Mouse (Mus musculus): ENCODE data around the gene Htra2.

The Htra2 gene

DNA sequence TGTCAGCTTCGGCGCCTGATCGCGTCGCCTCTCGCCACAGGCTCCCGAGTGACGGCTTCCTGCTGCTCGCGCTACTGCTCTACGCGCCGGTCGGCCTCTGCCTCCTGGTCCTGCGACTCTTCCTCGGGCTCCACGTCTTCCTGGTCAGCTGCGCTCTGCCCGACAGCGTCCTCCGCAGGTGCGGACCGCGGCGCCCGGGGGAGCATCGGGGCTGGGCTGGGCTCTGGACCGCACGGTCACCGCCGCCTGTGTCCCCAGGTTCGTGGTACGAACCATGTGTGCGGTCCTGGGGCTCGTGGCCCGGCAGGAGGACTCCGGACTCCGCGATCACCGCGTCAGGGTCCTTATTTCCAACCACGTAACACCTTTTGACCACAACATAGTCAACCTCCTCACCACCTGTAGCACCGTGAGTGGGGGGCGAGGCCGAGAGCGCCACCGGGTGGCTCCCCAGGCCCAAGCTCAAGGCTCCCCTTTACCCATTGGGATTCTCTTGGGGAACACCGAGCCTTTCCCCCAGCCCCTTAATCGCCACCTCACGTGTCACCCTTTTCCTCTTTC, at the start of gene Htra2:
TSS of gene Htra2 (minus strand) at position 403 of the 561 bp plus-strand sequence.
- DNase-seq (ENCODE audit: extremely low read depth, low read depth), result no peak

- no peak for DNase-seq (ENCODE audit: extremely low read depth, low read depth)
Observed at GRCm38 (mm10) chr6:83104158-83104557, 49.1 kb upstream of the Htra2 start.

DNA sequence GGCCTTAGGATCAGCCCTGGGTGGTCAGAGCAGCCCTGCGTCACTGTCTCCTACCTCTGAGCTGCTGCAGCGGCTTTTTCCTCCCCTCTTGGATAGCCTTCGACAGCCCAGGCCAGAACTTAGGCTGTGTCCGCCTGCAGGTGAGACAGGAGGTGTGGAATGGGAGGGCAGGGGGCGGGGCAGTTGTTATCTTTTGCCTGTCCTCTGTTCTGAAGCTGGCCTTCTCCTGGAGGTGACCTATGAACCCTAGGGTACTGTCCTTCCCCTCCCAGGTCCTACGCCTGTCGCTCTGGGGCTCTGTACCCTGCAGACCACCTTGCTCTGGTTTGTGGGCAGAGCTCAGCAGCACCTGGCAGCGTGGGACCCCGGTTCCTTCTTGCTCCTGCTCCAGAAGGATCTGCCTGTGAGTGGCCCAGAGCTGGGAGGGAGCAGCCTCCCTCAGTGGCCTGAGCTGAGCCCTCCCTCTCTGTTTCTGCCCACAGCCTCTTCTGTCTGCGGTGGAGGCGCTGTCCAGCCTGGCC, 48.1 kb upstream of the Htra2 start:
- no peak for DNase-seq (ENCODE audit: extremely low read depth, low read depth)

DNA sequence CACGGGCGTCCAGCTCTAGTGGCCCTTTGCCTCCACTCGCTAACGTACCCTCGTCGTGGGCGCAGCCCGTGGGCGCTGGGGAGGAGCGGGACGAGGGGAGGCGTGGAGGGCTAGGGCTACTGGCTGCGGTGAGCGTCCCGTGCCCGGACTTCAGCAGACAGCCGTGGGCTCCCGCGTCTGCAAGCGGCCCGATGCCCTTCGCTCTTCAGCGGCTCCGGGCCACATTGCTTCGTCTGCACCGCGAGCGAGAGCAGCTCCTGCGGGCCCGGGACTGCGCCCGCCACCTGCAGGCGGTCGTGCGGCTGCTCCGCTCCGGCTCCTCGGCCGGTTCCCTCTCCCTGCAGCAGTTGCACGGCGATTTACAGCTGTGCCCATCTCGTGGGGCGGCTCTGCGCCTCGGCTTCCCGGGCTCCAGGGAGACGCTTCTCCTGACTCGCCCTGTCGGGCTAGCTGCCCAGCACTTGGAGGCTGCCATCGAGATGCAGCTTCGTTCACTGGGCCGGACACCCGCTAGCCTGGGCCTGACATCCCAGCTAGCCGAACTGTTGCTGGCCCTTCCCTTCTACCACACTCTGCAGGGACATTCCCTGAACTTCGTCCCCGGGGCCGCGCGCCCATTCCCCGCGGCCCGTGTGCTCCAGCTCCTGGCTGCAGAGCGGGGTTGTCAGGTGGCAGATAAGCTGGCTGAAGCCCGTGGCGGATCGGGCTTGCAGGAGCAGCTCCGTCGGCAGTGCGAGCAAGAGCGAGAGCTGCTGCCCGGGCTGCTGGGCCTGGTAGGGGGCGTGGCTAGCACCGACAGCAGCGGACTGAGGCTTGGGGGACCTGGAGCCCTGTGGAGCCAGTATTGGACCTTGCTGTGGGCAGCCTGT, 46.8 kb upstream of the Htra2 start:
- no peak for DNase-seq (ENCODE audit: extremely low read depth, low read depth)

DNA sequence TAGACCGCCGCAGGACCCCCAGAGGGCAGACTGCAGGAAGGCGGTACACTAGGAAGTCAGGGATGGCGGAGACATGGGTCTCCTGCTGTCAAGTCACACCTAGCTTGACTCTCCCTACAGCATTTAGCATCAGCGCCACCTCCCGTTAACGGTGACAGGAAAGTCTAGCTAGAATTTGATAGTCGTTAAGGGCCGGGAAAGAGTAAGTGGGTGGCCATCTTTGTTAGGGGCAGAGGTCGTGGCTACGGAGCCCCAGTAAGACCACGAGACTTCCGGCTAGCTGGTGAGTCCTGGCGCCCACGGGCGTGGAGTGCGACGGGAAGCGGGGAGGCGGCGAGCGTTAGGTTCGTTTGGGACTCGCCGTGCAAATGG, 46.2 kb upstream of the Htra2 start, which contains the start of the genes Ccdc142 and Gm42688:
TSS of gene Ccdc142 (plus strand) at position 286 of the 372 bp plus-strand sequence.
TSS of gene Gm42688 (plus strand) at position 302 of the 372 bp plus-strand sequence.
- peak; percentile 87 for DNase-seq (ENCODE audit: extremely low read depth, low read depth)

- DNase-seq (ENCODE audit: extremely low read depth, low read depth), result no peak
Observed at GRCm38 (mm10) chr6:83098411-83098810, 43.3 kb upstream of the Htra2 start.

GRCm38 (mm10) chr6:83095968-83096367, 40.9 kb upstream of the Htra2 start:
- DNase-seq (ENCODE audit: extremely low read depth, low read depth), result no peak

DNA sequence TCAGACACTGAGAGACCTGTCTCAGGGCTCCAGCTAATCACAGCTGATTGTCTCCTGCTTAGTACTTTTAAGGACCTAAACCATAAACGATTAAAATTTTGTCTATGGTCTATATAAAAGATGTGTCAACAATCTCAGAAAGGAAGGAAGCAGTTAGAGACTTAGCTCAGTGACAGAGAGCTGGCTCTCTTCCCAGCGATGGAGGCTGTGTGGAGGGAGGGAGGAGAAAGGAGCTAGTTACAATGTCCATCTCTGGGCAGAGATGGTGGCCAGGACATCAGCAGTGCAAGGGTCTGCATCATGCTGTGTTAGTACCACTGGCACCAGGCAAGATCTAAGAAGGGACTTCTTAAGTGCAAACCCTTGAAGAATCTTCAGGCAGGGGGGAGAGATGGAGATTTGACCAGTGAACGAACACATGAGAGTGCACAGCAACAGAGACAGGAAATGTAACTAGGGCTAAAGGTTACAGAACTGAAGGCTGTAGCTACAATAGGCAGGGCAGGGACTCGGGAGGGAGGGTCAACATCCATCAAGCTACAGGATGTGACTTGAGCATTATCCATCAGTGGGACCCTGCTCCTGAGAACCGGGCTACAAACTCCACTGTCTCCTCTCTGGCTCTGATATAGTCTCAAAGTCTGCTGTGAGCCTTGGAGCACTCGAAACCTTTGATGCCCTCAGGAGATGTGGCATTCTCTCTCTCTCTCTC, 37.5 kb upstream of the Htra2 start:
- DNase-seq (ENCODE audit: extremely low read depth, low read depth), result no peak

DNA sequence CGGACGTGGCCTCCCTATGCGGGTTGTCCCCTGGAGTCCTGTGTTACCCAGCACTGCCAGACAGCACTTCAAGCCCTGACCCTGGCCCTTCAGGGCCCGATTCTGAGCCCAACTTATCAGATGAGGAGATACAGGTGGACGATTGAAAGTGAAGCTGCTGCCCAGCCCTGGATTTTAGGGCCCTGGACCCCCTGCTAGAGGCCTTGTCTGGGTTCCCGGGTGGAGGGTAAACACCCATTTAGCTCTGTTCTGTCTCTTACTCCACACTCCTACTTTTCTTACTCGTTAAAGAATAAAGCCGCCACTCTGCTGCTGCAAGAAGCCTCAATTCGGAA, 32.8 kb upstream of the Htra2 start:
- no peak for DNase-seq (ENCODE audit: extremely low read depth, low read depth)

GRCm38 (mm10) chr6:83087205-83087925, 32.3 kb upstream of the Htra2 start:
- DNase-seq (ENCODE audit: extremely low read depth, low read depth), result no peak

DNA sequence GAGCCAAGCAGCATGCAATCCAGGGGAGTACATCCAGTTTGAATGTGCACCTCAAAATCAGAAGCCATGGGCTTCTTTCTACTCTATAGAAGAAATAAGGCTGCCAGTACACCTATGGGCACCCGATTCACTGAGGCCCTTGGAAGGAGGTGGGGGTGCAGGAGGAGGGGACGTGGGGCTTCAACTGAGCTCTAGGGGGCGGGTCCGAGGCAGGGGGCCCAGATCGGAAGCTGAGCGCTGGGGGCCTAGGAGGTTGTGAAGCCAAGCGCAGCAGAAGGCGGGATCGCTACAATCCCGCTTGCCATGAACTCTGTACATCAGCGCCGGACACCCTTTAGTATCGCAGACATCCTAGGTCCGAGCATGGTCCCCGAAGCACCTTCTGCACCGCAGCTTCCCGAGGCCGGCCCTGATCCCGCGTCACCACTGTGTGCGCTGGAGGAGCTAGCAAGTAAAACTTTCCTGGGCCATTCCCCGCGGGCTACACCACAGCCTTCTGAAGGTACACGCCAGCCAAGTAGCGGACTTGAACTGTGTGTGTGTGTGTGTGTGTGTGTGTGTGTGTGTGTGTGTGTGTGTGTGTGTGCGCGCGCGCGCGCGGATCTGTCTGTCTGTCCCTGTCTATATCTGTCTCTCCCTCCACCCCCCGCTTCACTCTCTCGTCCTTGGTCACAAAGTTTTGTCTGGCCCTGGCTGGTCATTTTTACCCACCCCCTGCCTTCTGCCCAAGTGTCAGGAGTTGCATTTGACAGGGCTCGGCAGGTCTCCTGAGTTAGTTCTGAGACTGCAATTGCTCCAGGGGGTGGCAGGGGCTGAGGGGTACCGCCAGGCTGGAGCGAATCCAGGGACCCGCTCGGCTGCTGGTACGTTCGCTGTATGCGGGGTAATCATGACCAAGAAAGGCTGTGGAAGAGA, 31.3 kb upstream of the Htra2 start, which contains the start of gene Lbx2:
TSS of gene Lbx2 (plus strand) at position 247 of the 915 bp plus-strand sequence.
- no peak for DNase-seq (ENCODE audit: extremely low read depth, low read depth)

DNA sequence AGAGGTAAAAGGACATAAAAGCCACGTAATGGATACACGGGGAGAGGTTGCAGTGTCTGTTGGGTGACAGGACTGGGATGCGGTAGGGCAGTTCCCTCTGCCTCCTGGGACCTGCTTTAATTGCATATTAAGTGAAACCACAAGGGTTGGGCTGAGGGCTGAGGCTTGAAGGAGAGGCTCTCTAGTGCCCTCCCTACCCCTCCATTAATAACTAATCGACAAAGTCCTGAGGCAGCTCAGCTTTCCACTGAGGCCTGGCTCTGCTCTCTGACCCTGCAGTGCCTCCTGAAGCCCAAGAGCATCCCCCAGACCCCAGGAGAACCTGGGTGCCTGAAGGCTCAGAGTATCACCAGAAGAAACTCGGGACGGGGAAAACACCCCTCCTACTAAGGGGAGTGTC, 29.4 kb upstream of the Htra2 start:
- DNase-seq (ENCODE audit: extremely low read depth, low read depth), result no peak

- DNase-seq (ENCODE audit: extremely low read depth, low read depth), result no peak
Observed at GRCm38 (mm10) chr6:83083497-83083896, 28.4 kb upstream of the Htra2 start.

DNA sequence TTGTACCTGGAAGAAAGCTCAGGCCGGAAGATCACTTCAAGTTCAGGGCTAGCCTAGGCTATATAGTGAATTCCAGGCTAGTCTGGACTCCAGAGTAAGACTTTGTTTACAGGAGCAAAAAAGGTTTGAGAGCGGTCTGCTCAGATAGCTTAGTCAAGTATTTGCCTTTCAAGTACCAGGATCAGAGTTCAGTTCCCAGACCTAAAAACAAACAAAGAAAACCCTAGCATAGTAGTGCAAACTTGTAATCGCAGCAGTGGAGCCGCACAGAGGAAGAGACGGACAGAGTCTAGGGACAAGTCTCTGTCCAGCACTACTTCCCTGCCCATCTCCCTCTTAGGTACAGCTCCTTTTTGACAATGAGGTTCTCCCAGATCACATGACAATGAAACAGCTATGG, 25.1 kb upstream of the Htra2 start:
- DNase-seq (ENCODE audit: extremely low read depth, low read depth), result no peak

GRCm38 (mm10) chr6:83078324-83078858, 23.3 kb upstream of the Htra2 start:
- DNase-seq (ENCODE audit: extremely low read depth, low read depth), result peak; percentile 89

- peak; percentile 15 for DNase-seq (ENCODE audit: extremely low read depth, low read depth)
Observed at GRCm38 (mm10) chr6:83077630-83078323, 22.7 kb upstream of the Htra2 start, which contains the start of gene Pcgf1. Pcgf1 (plus strand) TSS chr6:83077869.

DNA sequence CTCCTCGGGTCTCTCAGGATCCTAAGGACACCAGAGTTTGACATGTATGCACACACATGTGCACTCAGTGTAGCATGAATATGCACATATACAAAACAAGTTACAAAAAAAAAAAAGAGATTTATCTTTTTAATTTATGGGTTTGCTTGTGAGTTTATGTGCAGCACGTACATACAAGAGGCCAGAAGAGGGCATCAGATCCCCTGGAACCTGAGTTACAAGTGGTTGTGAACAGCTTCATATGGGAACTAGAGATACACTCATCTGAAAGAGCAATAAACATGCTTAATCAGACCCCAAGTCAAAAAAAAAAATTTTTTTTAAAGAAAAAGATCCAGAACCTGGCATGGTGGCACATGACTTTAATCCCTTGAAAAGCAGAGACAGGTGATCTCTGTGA, 19.9 kb upstream of the Htra2 start:
- no peak for DNase-seq (ENCODE audit: extremely low read depth, low read depth)

- DNase-seq (ENCODE audit: extremely low read depth, low read depth), result no peak
Observed at GRCm38 (mm10) chr6:83071220-83071619, 16.1 kb upstream of the Htra2 start.
